Mouse (Mus musculus): ENCODE measurements at regions not wholly inside any gene's neighbourhood (a gene's known extent, or its start where the extent isn't known, plus 50 kb on each side); places are given as distances from the start of the nearest gene placed in this dataset.

DNA sequence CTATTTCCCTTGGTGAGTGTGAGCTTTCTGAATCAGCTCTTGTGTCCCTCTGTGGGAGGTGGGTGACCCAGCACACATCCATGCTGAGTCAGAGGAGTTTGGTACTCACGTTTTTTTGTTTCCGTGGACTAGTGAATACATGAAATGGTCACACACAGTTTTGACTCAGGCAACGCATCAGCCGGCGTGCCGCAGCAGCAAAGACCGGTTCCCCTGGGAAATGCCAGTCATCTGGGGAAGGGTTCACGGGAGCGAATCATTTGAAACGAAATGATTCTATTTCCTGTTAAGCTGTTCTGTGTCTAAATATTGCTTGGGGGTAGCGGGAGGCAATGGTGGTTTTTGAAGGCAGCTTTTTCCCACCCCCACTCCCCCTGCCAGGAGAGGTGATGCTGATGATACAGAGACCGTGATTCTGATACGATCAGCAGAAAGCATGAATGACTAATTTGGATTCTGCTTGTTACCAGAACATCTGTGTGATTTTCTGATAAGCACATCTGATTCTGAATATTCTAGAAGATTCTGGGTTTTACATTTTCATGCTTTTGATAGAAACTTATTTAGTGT, 223.5 kb downstream of the Klf5 start:
- DNase-seq: no peak

DNA sequence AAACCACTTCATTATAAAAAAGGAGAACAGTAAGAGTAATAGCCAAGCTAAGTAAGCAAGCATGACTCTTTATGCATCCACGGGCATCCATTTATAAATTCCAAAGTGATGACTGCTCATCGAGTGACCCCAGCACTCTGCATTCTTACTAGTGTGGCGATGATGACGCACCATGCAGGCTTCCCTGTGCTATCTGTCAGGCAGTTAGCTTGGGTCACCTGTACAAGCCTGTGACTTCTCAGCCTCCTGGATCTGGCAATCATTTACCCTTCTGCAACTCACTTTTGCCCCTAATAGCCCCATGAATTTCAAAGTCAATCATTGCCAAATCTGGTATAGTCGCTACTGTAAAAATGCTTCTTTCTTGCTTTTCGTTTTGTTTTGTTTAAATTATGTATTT, 237.3 kb downstream of the Klf5 start:
- peak; percentile 45 to 71 for DNase-seq

DNA sequence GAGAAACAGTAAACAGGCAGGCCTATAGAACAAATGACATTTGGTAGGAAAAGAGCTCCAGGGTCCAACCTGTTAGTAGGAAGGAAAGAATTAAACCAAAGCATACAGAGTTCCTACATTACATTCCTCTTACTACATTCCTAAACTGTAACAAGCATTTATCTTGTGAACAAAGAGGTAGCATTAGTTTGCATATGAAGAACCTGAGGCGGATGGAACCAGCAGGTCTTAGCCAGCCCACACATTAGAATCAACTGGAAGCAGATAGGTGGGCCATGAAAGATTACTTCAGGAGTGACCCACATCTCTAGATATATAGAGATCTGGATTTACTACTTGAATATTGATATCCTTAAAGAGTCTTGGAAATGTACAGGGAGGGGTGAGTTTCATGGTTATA, 238.8 kb downstream of the Klf5 start:
- DNase-seq: no peak

DNA sequence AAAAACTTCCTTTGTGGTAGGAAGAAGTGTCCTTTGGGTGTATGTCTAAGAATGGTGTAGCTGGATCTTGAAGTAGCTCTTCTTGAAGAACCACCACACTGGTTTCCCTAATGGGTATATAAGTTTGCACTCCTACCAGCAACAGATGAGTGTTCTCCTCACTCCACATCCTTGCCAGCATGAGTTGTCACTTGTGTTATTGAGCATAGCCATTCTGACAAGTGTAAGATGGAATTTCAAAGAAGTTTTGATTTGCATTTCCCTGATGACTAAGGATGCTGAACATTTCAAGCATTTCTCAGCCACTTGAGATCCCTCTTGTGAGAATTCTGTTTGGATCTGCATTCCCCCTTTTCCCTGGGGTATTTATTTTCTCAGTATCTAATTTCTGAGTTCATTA, 243.2 kb downstream of the Klf5 start:
- DNase-seq: no peak

DNA sequence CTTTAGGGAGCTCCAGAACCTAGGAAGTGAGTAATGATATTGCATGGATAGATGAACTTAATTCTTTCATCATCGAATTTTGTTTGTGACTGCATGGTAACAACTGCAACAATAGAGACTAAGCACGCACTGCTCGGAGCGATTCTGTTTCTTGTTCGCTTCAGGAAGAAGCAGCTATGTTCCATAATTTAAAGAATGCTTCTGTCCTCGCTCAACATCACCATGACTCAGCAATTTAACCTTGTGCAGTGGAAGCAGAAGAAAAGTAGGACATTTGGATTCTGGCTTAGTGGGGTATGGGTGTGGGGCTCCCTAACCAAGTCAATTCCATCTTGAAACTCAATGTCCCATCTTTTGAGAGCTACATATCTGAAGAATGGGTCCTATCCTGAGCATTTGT, 249.4 kb downstream of the Klf5 start:
- no peak for DNase-seq

DNA sequence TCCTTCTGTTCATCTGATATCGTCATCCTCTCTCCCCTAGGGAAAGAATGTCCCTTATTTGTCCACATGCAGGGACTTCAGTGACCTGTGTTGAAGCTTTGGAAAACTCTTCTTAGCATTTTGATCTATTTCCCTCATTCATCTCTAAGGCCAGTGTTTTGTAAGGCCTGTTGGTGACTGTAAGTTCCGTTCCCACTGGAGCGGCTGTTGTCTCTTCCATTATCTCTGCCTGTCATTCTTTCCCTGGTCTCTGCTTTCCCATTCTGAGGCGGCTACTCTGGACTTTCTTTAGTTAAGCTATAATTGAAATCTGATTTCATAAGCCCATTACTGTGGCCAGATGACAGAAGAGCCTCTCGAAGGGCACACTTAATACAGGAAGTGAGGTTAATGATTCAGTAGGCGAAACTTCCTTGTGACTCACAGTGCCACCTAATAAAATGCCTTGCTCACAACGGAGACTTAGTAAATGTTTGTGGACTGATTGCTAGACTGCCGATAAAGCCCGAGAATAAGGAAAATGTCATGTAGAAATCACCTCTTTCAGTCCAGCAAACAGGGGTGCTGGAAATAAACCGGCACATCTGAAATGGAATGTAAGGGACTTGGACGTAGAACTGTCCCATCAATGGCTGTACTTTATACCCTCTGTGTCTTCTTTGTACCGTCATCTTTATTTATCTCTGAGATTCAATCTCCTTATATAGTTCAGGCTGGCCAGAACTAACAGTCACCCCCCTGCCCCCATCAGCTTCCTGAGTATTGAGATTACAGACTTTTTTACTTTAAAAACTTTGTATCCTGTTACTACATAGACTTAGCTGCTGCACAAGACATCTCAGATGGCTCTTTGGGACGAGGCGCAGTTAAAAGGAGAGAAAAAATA, 250.1 kb downstream of the Klf5 start:
- no peak for DNase-seq

DNA sequence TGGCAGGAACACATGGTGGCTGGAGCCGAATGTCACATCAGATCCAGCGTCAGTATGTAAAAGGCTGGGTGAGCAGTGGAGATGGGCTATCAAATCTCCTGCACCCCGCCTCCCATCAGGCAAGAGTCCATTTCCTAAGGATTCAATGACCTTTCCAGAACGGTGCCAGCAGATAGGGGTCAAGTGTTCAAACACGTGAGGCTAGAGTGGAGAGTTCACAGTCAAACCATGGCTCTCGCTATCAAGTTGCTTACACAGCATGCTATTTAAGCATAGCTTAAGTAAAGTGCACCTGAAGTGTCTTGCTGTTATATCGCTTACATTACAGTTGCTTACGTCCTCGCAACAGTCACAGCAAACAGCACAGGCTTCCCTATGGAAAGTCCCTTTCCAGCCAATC, 265.5 kb downstream of the Klf5 start:
- DNase-seq: peak; percentile 42 to 55

DNA sequence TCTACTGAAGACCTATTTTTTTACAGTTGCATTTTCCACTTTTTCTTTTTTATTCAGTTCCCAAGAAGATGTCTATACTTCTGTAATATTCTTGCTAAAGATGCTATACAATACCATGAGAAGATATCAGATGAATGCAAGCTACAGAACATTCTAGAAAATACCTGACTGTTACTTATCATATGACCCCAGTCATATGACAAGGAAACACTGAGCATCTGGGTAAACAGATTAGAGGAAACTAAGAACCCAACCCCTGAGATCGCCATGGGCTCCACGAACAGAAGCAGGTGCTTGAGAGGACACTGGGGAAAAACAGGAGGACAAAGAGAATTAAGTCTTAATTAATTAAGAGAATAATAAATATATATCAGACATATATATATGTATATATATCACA, 275.7 kb downstream of the Klf5 start:
- DNase-seq: no peak

DNA sequence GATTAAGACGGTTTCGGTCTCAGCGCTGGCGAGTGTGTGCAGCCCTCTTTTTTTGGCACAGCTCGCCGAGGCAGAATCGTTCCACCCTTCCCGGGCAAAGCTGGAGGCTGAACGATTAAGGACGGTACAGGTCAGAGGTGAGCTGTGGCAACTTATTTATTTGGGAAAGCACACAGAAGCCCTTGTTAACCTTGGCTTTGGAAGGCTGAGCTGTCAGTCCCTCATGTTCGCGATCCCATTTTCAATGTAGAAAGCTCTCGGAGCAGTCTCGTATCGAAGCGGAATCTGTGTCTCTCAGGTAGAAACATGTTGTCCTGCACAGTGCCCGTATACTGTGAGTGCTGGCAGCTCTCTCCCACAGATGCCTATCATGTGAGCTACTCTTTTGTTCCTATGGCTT, 280.2 kb downstream of the Klf5 start:
- DNase-seq: peak in 1 of 2 experiments; percentile 21

DNA sequence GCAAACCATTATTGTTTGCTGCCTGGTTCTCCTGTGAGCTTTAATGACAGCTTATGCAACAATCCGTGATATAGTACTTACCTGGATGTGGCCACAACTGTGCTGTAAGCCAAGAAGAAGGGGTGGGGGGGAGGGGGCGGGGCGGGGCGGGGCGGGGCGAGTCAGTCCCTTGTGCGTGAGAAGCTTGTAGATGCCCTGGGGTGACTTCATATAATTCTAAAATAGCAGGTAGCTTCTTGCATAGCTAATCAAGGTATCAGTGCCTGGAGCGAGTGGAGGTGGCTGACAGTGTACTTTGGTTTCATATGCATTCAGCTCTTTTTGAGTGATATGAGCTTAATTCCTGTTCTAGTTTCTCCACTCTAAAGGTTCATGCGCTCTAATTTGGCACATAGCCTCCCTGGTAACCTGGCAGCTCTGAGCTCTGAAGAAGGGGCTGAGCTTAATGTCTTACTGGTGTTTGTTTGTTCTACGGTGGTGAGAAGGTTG, 280.8 kb downstream of the Klf5 start:
- DNase-seq: no peak

DNA sequence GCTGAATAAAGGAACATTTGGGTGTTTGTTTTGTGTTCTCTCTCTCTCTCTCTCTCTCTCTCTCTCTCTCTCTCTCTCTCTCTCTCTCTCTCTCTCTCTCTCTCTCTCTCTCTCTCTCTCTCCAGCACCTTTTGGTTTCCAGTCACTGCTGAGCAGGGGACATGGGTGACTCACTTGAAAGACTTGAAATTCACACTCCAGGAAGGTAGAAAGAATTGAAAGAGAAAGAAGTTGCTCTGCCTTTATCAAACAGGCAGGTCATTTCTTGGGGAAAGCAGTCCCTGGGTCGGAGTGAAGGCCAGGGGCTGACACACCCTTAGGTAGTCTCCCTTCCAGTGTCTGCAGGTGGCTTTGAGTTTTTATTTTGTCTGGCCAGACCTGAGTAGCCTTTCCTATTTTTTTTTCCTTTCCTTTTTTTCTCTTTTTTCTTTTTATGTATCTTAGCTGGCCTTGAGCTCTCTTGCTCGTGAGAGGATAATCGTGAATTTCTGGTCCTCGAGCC, 281.3 kb downstream of the Klf5 start:
- DNase-seq: no peak

DNA sequence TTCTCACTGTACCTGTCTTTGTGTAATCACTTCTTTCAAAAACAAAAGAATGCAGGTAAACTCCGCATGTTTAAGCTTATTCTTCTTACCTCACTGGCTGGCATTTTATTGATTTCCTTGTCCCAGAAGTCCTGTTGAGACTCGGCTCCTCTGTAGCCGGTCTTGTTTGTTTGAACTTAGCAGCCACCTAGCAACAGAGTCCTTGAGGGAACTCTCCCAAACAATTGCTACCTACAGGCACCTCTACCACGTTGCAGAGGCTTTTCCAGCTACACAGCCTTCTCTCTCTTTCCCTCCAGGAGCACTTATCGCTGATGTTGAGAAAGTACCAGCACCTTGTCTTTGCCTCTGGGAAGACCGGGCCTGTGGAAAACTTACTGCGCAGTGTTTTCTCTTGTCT, 285.7 kb downstream of the Klf5 start:
- DNase-seq: no peak

DNA sequence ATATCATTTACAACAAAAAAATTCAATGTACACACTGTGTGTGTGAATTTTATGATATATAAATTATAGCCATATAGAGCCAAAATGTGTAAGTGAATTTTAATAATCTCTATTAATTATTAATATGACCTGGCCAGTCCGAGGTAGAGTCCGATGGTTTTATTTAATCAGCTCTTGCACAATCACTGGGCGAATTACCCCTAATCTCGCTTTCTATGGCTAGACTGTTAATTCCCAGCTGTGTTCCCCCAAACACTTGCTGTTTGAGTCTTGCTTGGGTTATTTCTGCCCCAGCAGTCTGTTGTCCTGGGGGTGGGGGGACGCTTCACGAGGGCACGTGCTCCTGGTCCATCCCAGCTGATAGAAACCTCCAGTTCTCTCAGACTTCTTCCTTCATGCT, 287.5 kb downstream of the Klf5 start:
- DNase-seq: no peak

DNA sequence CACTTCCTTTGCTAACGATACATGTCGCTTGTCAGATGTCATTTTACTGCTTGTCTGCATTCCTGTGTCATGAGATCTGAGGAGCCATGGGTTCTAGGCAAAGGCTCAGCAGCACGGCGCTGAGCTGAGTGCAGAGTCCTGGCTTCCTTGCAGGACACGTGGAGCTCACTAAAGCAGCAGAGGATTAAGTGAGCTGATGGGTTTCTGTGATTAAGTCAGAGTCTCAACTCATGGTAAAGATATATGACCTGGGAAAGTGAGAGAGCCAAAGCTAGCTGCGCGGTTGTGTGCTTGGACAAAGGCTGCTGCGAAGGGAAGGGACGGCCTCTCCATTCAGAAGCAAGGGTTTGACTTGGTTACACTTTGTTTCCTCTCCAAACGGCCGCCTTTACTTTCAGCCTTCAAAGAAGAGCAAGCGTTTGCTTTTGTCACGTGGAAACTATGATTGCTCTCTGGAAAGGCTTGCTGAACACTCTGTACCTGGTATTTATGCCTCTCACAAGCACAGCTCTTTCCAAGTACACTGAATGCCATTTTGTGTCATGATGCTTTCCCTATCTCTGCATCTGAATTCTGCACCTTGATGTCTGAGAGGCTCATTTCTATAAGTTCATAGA, 292.5 kb downstream of the Klf5 start:
- DNase-seq: no peak

DNA sequence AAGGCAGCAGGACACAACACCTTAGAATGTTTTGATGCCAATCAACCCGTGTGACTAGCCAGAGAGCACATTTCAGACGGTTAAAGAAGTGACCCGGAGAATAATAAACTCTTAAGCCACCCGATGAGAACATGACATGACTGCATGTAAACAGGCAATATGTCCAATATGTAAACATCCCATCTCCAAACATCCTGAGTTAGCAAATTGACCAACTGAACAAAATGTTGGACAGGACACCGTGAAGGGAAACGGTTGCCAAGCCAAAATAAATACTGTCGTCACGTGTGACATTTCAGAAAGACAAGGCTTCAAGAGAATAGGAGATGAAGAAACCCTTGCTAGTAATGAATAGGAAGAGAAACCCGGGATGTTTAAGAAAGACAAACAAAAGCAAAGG, 294.4 kb downstream of the Klf5 start:
- no peak for DNase-seq

DNA sequence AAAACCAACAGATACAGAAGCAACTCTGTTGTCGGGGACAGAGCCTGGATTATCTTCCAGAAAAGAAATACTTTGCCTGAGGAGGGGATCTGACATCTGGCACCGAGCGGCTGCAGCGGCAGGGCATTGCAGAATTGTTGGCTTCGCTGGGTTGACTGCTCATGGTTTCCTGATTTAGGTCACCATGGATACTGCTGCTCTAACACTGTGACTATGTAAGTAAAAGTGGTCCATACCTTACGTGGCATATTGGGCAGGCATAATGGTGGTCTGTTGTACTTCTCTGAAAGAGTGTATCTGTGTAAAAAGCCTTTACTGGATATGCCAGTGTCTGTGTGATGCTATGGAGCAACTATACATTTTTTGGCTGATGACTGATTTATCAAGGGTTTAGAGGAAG, 295.4 kb downstream of the Klf5 start:
- DNase-seq: no peak

DNA sequence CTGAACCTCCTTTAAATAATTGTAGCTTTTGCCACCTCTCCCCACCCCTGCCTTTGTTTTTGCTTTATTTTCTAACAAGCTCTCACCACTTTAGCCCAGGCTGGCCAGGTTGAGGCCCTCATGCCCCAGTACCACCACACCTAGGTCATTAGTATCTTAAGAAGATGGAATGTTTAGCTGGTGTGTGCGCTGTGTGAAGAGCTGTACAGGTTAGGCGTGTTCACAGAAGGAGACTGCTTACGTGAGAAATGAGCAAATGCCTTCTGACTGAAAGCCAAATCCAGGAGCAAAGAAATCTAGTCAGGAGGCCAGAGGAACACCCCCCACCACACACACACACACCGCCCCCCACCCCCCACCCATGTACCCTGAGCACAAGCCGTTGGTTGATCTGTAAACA, 303.4 kb downstream of the Klf5 start:
- no peak for DNase-seq

DNA sequence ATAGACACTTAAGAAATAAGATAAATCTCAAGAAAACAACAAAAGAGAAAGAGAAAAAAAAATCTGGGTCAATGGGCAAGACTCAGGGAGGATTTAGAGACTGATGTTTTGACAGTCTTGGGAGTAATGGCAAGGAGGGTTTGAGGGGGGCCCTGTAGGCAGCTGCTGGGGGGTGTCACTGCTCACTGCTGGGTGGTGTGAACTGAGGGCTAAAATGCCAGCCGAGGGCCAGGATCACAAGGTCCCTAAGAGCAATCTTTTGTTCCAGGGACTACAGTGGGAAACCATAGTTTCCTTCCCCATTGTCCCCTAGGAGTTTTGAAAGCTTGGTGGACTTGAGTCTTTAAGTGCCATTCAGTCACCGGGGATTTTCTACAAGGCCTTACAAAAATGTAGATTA, 304.8 kb downstream of the Klf5 start:
- no peak for DNase-seq

DNA sequence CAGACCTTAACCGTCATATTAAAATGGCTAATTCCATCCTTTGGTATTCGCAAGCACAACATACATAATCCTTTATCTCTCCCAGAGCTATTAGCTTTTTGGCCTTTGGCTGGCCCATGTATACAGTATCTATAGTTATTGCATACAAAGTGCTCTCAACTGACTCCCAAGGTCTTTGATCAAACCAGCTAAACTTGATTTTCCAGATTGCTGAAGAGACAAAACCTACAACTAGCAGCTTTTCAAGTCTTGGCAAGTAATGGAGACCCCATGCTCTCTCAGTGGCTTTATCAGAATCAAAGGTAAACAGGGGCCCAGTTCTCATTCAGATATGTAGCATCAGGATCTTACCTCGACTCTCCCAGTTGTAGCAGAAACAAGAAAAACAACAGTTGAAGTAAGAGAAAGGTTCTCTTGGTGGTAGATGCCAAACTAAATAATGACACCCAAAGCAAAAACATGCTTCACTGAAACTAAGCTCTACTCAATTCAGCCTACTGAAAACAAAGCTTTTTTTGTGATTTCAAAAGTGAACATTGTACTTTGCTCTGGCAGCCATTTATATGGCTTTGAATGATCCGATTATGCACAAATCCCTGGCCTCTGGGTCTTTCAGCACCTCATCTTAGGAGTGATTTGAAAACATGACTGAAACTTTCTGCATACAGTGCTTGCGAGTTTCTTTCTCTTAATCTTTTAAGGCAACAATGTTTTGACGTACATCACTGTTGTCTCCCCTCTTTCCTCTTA, 307.0 kb downstream of the Klf5 start:
- no peak for DNase-seq

DNA sequence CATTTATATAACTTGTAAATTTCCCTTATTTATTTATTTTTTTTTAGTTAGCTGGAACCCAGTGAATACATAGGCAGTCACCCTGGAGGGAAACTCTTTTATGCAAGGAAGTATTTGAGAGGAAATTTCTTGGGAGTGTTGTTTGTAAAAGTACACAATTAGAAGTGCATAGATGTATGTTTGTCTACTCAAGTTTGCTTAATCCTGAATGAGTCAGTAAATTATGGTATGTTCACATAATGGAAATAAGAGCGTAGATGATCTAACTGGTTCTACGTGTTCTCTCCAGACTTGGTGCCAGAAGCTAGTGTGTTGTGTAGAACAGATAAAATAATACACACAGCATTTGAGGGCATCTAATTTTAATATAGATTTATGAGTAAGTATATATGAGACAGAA, 310.5 kb downstream of the Klf5 start:
- DNase-seq: no peak

DNA sequence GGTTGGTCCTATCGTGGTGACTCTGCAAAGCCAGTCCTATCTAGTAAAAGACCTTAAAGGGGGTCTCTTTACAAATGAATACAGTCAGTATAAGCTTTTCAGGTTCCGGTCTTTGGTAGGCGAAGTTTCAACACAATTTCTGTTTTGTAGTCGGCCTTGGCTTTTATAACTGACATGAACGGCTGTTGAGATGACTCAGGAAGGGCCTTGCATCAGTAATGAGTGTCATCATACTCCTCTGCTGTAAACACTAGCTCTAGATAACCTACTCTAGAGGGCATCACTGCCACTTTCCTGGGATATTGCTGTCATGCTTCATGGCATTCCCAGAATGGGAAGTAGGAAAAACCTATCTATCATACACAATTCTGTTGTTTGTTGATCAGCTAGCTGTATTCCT, 312.9 kb downstream of the Klf5 start:
- DNase-seq: no peak

DNA sequence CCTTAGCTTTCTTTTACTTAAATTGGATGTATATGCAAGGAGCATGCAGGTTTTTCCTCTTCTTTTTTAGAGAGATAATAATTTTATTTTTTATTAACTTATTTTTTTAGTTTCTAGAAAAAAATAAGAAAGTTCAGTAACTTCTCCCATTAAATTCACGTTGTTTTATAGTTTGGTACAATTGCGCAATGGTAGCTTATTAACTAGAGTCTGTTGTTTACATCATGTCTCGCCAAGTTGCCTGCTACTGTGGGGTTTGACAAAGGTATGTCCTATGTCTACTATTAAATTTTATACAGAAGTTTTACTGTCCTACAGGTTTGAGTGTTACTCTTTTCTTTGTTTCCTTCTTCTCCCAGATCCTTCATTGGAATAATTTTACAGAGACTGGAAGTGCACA, 313.6 kb downstream of the Klf5 start:
- no peak for DNase-seq

DNA sequence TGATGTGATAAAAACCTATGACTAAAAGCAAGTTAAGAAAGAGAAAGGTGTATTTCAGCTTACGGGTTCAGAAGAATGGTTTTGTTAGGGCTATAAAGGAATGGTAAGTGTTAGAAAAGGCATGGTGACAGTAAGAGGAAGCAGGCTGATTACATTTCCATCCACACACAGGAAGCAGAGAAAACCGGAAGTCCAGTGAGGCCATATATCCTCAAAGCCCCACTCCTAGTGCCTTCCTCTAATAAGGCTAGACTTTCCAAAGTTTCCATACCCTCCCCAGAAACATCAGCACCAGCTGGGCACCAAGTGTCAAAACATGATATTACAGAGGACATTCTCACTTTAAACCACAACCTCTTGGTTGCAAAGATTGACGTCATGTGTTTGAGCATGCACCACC, 316.3 kb downstream of the Klf5 start:
- DNase-seq: no peak

All from kidney, postnatal 25 days (tissue).